Mouse (Mus musculus) small intestine, adult 2 months (tissue): Measurements from ENCODE around the gene Gm20388.

Source experiments
- CTCF ChIP-seq: fragments of 200-500 bp; IDR thresholded peaks from 2 replicates; pipeline ENCODE4 v1.5.1; 2012; ENCODE audit warnings: low read depth, mild to moderate bottlenecking, control low read depth, inconsistent platforms, low read length, moderate library complexity, mixed read lengths; ENCODE audit not compliant: insufficient replicate concordance, insufficient read length; ENCODE audit errors: extremely low read depth
- POLR2A ChIP-seq: fragments of 200-500 bp; IDR thresholded peaks from 2 replicates; pipeline ENCODE4 v1.6.1; 2012; ENCODE audit warnings: low read depth, mild to moderate bottlenecking, control low read depth, inconsistent platforms, low read length, moderate library complexity

DNA sequence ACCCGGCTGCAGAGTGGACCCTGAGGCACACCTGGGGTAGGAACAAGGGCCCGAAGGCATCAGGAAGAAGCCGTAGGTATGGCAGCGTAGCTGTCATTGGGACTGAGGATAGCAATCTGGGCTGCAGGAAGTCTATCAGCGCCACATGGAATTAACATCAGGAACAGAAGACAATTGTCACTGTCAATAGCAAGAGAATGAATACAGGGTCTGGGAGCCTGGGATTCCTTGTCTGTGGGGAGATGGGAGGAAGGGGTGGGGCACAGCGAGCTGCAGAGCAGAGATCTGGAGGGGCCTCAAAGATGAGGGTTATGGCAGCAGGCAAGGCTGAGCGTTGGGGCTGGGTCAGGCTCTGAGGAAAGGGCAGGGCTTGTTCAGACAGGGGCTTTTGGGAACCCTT lies 903.2 kb downstream of the Gm20388 start:
- TF ChIP-seq CTCF (no peak), POLR2A (no peak)
